Mouse (Mus musculus) small intestine, adult 2 months (tissue): ENCODE measurements around the gene Fam205c.

Experiments used
- CTCF ChIP-seq: fragments of 200-500 bp; IDR thresholded peaks from 2 replicates; pipeline ENCODE4 v1.5.1; 2012; ENCODE audit warnings: low read depth, mild to moderate bottlenecking, control low read depth, inconsistent platforms, low read length, moderate library complexity, mixed read lengths; ENCODE audit not compliant: insufficient replicate concordance, insufficient read length; ENCODE audit errors: extremely low read depth
- POLR2A ChIP-seq: fragments of 200-500 bp; IDR thresholded peaks from 2 replicates; pipeline ENCODE4 v1.6.1; 2012; ENCODE audit warnings: low read depth, mild to moderate bottlenecking, control low read depth, inconsistent platforms, low read length, moderate library complexity

GRCm38 (mm10) chr4:42879829-42880676, 6.0 kb upstream of the Fam205c start:
- no peak for TF ChIP-seq CTCF
- no peak for TF ChIP-seq POLR2A
